Comparison of ENCODE assay signal across 27 mouse cellular contexts in genomic region chr16:79394425-79394824, GRCm38 (mm10).
DNase-seq lines count a peak whose midpoint lies in the region; ATAC-seq and TF ChIP-seq lines count a peak whose summit lies in the region.
"Had no signal": no experiment of that assay in that cellular context is flagged by ENCODE, and none has a peak within 500 bp of the region (broad histone marks: within the 10 kb centered on the region; RNA-seq: fewer than 3 reads in every experiment).

No protein-coding gene starts in this region.

- H3K4me3 ChIP-seq in midbrain, embryonic 10.5 days = no peak overlapping the region
- no peak overlapping the region for H3K4me3 ChIP-seq in midbrain, embryonic 14.5 days (replicated peaks; ENCODE audit: low read depth, low read length)
- no peak overlapping the region for H3K4me3 ChIP-seq in midbrain, embryonic 13.5 days (replicated peaks)
- H3K4me3 ChIP-seq in midbrain, embryonic 15.5 days = no peak overlapping the region
- no peak overlapping the region for H3K4me3 ChIP-seq in hindbrain, postnatal 0 days (ENCODE audit: low read length)
- H3K4me3 ChIP-seq: embryonic facial prominence, embryonic 12.5 days; embryonic facial prominence, embryonic 15.5 days; heart, embryonic 12.5 days; heart, embryonic 15.5 days; hindbrain, embryonic 15.5 days had no signal

- no peak overlapping the region for H3K9ac ChIP-seq in midbrain, embryonic 14.5 days (replicated peaks; ENCODE audit: low read length)
- H3K9ac ChIP-seq in midbrain, embryonic 13.5 days (replicated peaks) = no peak overlapping the region
- H3K9ac ChIP-seq in midbrain, embryonic 15.5 days = no peak overlapping the region
- no peak overlapping the region for H3K9ac ChIP-seq in hindbrain, postnatal 0 days (replicated peaks; ENCODE audit: low read length)
- H3K9ac ChIP-seq: embryonic facial prominence, embryonic 12.5 days; embryonic facial prominence, embryonic 15.5 days; forebrain, postnatal 0 days; heart, embryonic 12.5 days; heart, embryonic 15.5 days; hindbrain, embryonic 15.5 days had no signal

- H3K27ac ChIP-seq in midbrain, embryonic 10.5 days (replicated peaks) = no peak overlapping the region
- H3K27ac ChIP-seq in midbrain, embryonic 14.5 days (replicated peaks; ENCODE audit: low read depth, low read length) = no peak overlapping the region
- no peak overlapping the region for H3K27ac ChIP-seq in midbrain, embryonic 13.5 days
- no peak overlapping the region for H3K27ac ChIP-seq in midbrain, embryonic 15.5 days
- H3K27ac ChIP-seq in hindbrain, postnatal 0 days = no peak overlapping the region
- H3K27ac ChIP-seq: embryonic facial prominence, embryonic 12.5 days; embryonic facial prominence, embryonic 15.5 days; heart, embryonic 15.5 days; hindbrain, embryonic 15.5 days had no signal

- peaks cover 6% of the 10 kb centered on the region for H3K4me1 ChIP-seq in midbrain, embryonic 10.5 days
- no peaks in the 10 kb centered on the region for H3K4me1 ChIP-seq in midbrain, embryonic 14.5 days (ENCODE audit: control insufficient read depth, insufficient read depth, low read length)
- 0 out of 2 replicates have a peak, but pooled peaks cover 5% of the 10 kb centered on the region for H3K4me1 ChIP-seq in midbrain, embryonic 13.5 days (replicated peaks)
- no peaks in the 10 kb centered on the region for H3K4me1 ChIP-seq in midbrain, embryonic 15.5 days
- H3K4me1 ChIP-seq in hindbrain, postnatal 0 days (ENCODE audit: insufficient read depth, low read length) = no peaks in the 10 kb centered on the region
- H3K4me1 ChIP-seq: embryonic facial prominence, embryonic 12.5 days; embryonic facial prominence, embryonic 15.5 days; heart, embryonic 12.5 days; heart, embryonic 15.5 days; hindbrain, embryonic 15.5 days had no signal

- H3K4me2 ChIP-seq in midbrain, embryonic 14.5 days (ENCODE audit: low read length) = no peak overlapping the region
- H3K4me2 ChIP-seq in midbrain, embryonic 13.5 days (replicated peaks) = no peak overlapping the region
- H3K4me2 ChIP-seq in midbrain, embryonic 15.5 days = no peak overlapping the region
- H3K4me2 ChIP-seq in hindbrain, postnatal 0 days (ENCODE audit: low read depth, low read length) = no peak overlapping the region
- H3K4me2 ChIP-seq: embryonic facial prominence, embryonic 12.5 days; embryonic facial prominence, embryonic 15.5 days; heart, embryonic 12.5 days; heart, embryonic 15.5 days; hindbrain, embryonic 15.5 days had no signal

- no peaks in the 10 kb centered on the region for H3K27me3 ChIP-seq in midbrain, embryonic 10.5 days (ENCODE audit: low read depth, poor library complexity, severe bottlenecking)
- H3K27me3 ChIP-seq in midbrain, embryonic 14.5 days (ENCODE audit: control insufficient read depth, insufficient read depth, low read length) = no peaks in the 10 kb centered on the region
- no peaks in the 10 kb centered on the region for H3K27me3 ChIP-seq in midbrain, embryonic 13.5 days
- H3K27me3 ChIP-seq in midbrain, embryonic 15.5 days (replicated peaks) = no peaks in the 10 kb centered on the region
- H3K27me3 ChIP-seq in hindbrain, postnatal 0 days (ENCODE audit: insufficient read depth, low read length) = no peaks in the 10 kb centered on the region
- H3K27me3 ChIP-seq: embryonic facial prominence, embryonic 12.5 days; embryonic facial prominence, embryonic 15.5 days; heart, embryonic 12.5 days; heart, embryonic 15.5 days; hindbrain, embryonic 15.5 days had no signal

- no peaks in the 10 kb centered on the region for H3K36me3 ChIP-seq in midbrain, embryonic 10.5 days
- H3K36me3 ChIP-seq in midbrain, embryonic 14.5 days (ENCODE audit: control insufficient read depth, insufficient read depth, low read length) = no peaks in the 10 kb centered on the region
- no peaks in the 10 kb centered on the region for H3K36me3 ChIP-seq in midbrain, embryonic 13.5 days
- H3K36me3 ChIP-seq in midbrain, embryonic 15.5 days (replicated peaks) = no peaks in the 10 kb centered on the region
- H3K36me3 ChIP-seq in hindbrain, postnatal 0 days (ENCODE audit: insufficient read depth, low read length) = no peaks in the 10 kb centered on the region
- H3K36me3 ChIP-seq: embryonic facial prominence, embryonic 12.5 days; embryonic facial prominence, embryonic 15.5 days; heart, embryonic 12.5 days; heart, embryonic 15.5 days; hindbrain, embryonic 15.5 days had no signal

- ATAC-seq in midbrain, embryonic 14.5 days (ENCODE audit: low FRiP score, low TSS enrichment) = no peak
- peak; percentile 71 for ATAC-seq in midbrain, embryonic 13.5 days
- ATAC-seq in midbrain, embryonic 15.5 days (replicated peaks) = no peak
- 0 out of 2 replicates have a peak, but pooled peaks have one; percentile 18 for ATAC-seq in hindbrain, postnatal 0 days
- ATAC-seq: CD4-positive, CD25-positive, alpha-beta regulatory T cell, adult 4 months; forebrain, embryonic 14.5 days; forebrain, postnatal 0 days; inflammation-experienced regulatory T-cells, adult 6 months had no signal

- no peaks in the 10 kb centered on the region for H3K9me3 ChIP-seq in midbrain, embryonic 10.5 days (replicated peaks)
- H3K9me3 ChIP-seq in midbrain, embryonic 14.5 days (ENCODE audit: control insufficient read depth, low read length) = no peaks in the 10 kb centered on the region
- no peaks in the 10 kb centered on the region for H3K9me3 ChIP-seq in midbrain, embryonic 13.5 days
- H3K9me3 ChIP-seq in midbrain, embryonic 15.5 days = no peaks in the 10 kb centered on the region
- no peaks in the 10 kb centered on the region for H3K9me3 ChIP-seq in hindbrain, postnatal 0 days (ENCODE audit: low read length)
- H3K9me3 ChIP-seq: embryonic facial prominence, embryonic 12.5 days; embryonic facial prominence, embryonic 15.5 days; heart, embryonic 12.5 days; heart, embryonic 15.5 days; hindbrain, embryonic 15.5 days had no signal

- no peak for TF ChIP-seq CTCF in hindbrain, postnatal 0 days (IDR thresholded peaks at IDR 0.05; ENCODE audit: low read depth)

- peak; percentile 15 for DNase-seq in midbrain, embryonic 10.5 days (ENCODE audit: low spot score)
- no peak for DNase-seq in midbrain, embryonic 14.5 days
- peak; percentile 10 for DNase-seq in ZHBTc4 (ENCODE audit: low read depth, low spot score)
- no peak for DNase-seq in hindbrain, postnatal 0 days (ENCODE audit: low spot score)
- DNase-seq in urinary bladder, adult 2 months (ENCODE audit: low spot score) = no peak
- DNase-seq in testis, postnatal 10 days (ENCODE audit: low spot score) = no peak
- DNase-seq: adrenal gland, adult 2 months; adrenal gland, postnatal 14 days; cerebellum, adult 11 months; cerebellum, adult 2 months; cerebellum, adult 9-11 months; cerebellum, postnatal 25 days; forebrain, postnatal 0 days; gastrocnemius, postnatal 25 days; heart, adult 18-20 months; heart, postnatal 10 days; heart, postnatal 36 days had no signal

Comparison
In these comparisons a context has a peak if more than half of its experiments do, and no peak if none do; other contexts are left out.
1. DNase-seq: peak in midbrain, embryonic 10.5 days (single experiment) and ZHBTc4 (single experiment); none in midbrain, embryonic 14.5 days (single experiment), hindbrain, postnatal 0 days (single experiment), urinary bladder, adult 2 months (single experiment) and testis, postnatal 10 days (single experiment).
2. ATAC-seq: peak in midbrain, embryonic 13.5 days (single experiment) and hindbrain, postnatal 0 days (single experiment); none in midbrain, embryonic 14.5 days (single experiment) and midbrain, embryonic 15.5 days (single experiment).